Mouse (Mus musculus): ENCODE data around the gene Ugt1a9. TPM values are rescaled to one million over a fixed set of nuclear protein-coding genes. Genes with fewer than 3 reads are reported as not detected.

Ugt1a9 gene
- total RNA-seq, 2 experiments from 2014 or later: not detected

DNA sequence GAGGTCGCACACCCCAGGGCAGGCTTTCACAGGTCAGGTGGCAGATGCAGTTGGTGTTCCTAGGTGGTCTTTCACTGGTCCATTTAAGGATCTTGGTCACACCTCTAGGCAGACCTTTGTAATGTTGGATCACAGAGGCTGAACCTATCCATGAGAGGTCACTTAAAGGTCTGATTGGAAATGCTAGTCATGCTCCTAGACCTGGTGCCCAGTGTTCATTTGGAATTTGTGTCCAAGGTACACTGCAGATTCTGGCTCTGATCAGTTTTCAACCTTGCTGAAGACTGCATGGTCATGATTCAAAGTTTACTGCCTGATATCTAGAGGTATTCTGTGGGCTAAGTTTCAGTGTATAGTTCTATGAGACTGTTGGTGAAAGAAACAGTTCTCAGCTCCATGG lies 109.1 kb downstream of the Ugt1a9 start:
- intact Hi-C loops (cut with DNase I): no loop called here

DNA sequence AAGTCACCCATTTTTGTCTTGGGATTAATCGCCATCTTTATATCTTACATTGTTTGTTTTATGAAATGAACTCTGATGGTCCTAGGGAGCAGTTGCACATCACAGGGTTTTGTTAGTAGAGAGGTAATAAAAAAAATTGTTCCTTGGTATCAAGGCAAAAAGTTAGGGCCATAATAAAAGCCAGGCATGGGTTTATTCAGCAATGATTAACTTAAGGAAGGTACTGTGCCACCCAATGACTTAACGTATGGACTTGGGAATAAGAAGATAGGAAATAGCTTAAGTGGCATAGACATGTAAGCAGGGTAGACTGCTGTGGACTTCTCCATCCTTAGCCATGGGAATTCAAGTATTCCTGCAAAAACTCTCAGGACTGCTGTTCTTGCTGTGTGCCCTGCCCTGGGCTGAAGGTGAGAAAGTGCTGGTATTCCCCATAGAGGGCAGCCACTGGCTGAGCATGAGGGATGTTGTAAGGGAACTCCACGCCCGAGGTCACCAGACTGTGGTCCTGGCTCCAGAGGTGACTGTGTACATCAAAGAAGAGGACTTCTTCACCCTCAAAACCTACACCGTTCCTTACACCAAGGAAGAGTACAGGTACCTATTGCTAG lies 115.8 kb downstream of the Ugt1a9 start:
- no peak for DNase-seq
- intact Hi-C loops (cut with DNase I): no loop called here
- no peak for TF ChIP-seq CTCF (IDR thresholded peaks at IDR 0.05)
- Histone ChIP-seq H3K4me3 (no peak overlapping the region), H3K27ac (no peak overlapping the region)

More for the DNA sequence above, 109.1 kb downstream of the Ugt1a9 start:
- no peak for TF ChIP-seq CTCF (IDR thresholded peaks at IDR 0.05)
- H3K4me3 ChIP-seq: no peak overlapping the region
- DNase-seq: no peak
- H3K27ac ChIP-seq: no peak overlapping the region

DNA sequence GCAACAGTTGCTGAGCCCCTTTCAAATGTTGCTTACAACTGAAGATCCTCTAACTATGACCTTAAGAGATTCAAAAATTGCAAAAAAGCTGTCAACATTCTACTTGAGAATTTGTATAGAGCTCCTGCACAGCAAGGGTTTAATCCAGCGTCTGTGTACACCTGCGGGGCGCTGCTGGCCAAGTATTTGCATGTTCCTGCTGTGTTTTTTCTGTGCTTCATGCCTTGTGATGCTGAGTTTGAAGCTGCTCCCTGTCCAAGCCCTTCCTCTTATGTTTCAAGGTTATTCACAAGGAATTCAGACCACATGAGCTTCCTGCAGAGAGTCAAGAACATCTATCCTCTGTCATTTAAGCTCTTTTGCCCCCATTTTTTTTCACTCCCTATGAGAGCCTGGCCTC lies 121.5 kb downstream of the Ugt1a9 start:
- TF ChIP-seq CTCF (IDR thresholded peaks at IDR 0.05): no peak
- no peak for DNase-seq
- no peak overlapping the region for H3K27ac ChIP-seq
- H3K4me3 ChIP-seq: no peak overlapping the region
- intact Hi-C loops (cut with DNase I): no loop called here

GRCm38 (mm10) chr1:88195687-88196086 lies 125.1 kb downstream of the Ugt1a9 start:
- TF ChIP-seq CTCF (IDR thresholded peaks at IDR 0.05): no peak
- DNase-seq: no peak
- H3K4me3 ChIP-seq: no peak overlapping the region
- intact Hi-C loops (cut with DNase I): no loop called here
- no peak overlapping the region for H3K27ac ChIP-seq

- Histone ChIP-seq H3K4me3 (no peak overlapping the region), H3K27ac (no peak overlapping the region)
- intact Hi-C loops (cut with DNase I): no loop called here
- TF ChIP-seq CTCF (IDR thresholded peaks at IDR 0.05): no peak
- DNase-seq: no peak
Observed at GRCm38 (mm10) chr1:88197443-88197842, 126.8 kb downstream of the Ugt1a9 start.

DNA sequence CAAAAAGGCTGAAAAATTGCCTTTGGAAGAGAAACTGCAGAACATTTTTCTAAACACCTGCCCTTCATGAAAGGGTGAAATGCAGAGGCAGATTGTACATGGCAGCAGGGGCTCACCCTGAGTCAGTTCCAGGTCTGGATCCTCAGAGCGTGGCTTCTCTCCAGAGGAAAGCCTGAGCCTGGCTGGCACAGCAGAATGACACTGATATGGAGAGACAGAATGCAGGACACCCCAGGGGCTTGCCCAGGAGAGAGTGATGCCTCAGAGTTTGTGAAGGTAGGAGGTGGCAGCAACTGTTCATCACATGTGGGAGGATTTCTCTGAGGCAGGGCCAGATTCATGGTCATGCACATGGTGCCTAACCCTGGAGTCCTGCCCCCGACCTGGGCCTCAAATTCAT lies 129.4 kb downstream of the Ugt1a9 start:
- TF ChIP-seq CTCF (IDR thresholded peaks at IDR 0.05): no peak
- H3K27ac ChIP-seq: no peak overlapping the region
- no peak for DNase-seq
- H3K4me3 ChIP-seq: no peak overlapping the region
- intact Hi-C loops (cut with DNase I): no loop called here

DNA sequence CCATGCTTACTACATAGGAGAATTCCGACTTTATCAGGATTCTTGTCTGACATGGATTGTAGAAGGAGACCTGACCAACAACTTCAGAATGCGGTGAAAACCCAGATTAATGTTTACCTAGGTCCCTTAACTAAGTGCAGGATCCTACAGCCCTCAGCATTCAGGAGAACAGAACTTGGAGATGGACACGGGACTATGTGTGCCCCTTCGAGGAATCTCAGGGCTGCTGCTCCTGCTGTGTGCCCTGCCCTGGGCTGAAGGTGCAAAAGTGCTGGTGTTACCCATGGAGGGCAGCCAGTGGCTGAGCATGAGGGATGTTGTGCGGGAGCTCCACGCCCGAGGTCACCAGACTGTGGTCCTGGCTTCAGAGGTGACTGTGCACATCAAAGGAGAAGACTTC lies 129.9 kb downstream of the Ugt1a9 start, which contains the start of gene Ugt1a2:
Ugt1a2 (plus strand) TSS at position 146 of the 400 bp plus-strand sequence.
- Histone ChIP-seq H3K27ac (no peak within 1 kb of the TSS), H3K4me3 (no peak within 1 kb of the TSS)
- DNase-seq: no peak
- intact Hi-C loops (cut with DNase I): no loop called here
- TF ChIP-seq CTCF (IDR thresholded peaks at IDR 0.05): no peak

DNA sequence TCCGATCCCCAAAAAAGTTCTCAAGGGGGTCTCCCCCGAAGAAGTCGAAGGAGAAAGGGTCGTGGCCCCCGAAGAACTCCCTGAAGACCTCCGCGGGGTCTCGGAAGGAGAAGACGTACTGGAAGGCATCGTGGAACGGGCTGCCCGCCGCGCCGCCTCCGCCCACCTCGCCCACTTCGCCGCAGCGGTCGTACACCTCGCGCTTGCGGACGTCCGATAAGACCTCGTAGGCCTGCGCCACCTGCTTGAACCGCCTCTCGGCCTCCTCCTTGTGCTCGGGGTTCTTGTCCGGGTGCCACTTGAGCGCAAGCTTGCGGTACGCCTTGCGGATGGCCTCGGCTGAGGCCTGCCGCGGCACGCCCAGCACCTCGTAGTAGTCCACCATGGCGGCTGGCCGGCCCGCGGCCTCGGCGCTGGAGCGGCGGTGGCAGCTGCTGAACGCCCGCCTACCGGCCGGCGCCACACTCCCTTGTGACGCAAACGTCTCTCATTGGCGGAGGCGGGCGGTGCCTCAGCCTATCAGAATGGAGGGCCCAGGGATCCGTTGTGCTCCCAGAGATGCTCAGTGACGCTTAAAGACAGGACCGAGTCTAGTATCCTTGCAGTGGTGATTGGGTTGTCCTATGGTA lies 134.8 kb downstream of the Ugt1a9 start, which contains the start of gene Dnajb3:
Dnajb3 (minus strand) TSS at position 489 of the 629 bp plus-strand sequence.
- TF ChIP-seq CTCF (IDR thresholded peaks at IDR 0.05): no peak
- intact Hi-C loops (cut with DNase I): no loop called here
- H3K27ac ChIP-seq: peak within 1 kb of the TSS; percentile 43; the same call in 1 of the 2 replicates
- DNase-seq: peak; percentile 81
- H3K4me3 ChIP-seq: peak within 1 kb of the TSS; percentile 72

DNA sequence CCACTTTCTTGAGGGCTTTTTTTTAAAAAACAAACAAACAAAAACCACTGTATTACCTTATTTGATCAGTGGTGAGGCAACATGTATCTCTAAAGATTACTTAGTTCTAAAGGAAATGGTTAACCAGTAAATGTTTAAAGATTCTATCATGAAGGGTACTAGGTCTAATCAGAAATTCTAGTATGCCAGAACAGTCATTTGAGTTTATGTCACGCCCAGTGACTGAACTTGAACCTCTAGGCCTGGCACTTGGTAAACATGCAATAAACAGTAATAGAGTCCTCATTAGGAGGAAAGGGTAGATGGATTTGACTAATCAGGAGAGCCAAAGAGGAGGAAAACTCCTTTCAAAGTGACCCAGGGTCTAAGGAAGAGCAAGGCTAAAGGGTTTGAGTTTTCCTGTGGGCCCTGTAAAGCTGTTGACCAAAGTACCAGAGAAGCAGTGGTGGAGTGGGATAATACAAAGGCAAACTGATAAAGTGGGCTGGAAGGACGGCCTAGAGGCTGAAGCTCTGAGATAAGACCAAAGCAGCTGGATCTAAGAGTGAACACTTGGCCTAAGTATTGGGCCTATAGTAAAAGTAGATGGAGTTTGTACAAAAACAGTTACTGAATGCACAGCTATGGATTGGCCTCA lies 136.4 kb downstream of the Ugt1a9 start:
- intact Hi-C loops (cut with DNase I): no loop called here
- Histone ChIP-seq H3K27ac (no peak overlapping the region), H3K4me3 (no peak overlapping the region)
- no peak for DNase-seq
- TF ChIP-seq CTCF (IDR thresholded peaks at IDR 0.05): no peak

- intact Hi-C loops (cut with DNase I): no loop called here
- TF ChIP-seq CTCF (IDR thresholded peaks at IDR 0.05): no peak
- no peak for DNase-seq
- H3K4me3 ChIP-seq: no peak within 1 kb of the TSS
- H3K27ac ChIP-seq: no peak within 1 kb of the TSS
Observed at GRCm38 (mm10) chr1:88211812-88212211, 141.2 kb downstream of the Ugt1a9 start, which contains the start of gene Ugt1a1. TSS of gene Ugt1a1 (plus strand) at chr1:88211959.

DNA sequence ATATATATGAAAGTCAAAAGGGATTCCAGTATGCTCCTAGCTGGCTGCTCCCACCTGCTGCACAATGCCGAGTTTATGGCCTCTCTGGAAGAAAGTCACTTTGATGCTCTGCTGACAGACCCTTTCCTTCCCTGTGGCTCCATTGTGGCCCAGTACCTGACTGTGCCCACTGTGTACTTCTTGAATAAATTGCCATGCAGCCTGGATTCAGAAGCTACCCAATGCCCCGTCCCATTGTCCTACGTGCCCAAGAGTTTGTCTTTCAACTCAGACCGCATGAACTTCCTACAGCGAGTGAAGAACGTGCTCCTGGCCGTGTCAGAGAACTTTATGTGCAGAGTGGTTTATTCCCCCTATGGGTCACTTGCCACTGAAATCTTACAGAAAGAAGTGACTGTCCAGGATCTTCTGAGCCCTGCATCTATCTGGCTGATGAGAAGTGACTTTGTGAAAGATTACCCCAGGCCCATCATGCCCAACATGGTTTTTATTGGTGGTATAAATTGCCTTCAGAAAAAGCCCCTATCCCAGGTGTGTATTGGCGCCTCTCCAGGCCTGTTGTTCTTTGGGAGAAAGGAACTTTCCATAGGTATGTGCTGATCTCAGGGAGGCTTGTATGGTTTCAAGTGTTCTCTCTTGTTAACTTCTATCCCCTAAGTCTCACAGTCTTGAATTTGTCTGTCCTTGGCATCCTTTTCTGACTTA lies 141.9 kb downstream of the Ugt1a9 start:
- no peak for DNase-seq
- TF ChIP-seq CTCF (IDR thresholded peaks at IDR 0.05): no peak
- intact Hi-C loops (cut with DNase I): no loop called here
- Histone ChIP-seq H3K27ac (no peak overlapping the region), H3K4me3 (no peak overlapping the region)

GRCm38 (mm10) chr1:88213061-88213460 lies 142.5 kb downstream of the Ugt1a9 start:
- no peak overlapping the region for H3K4me3 ChIP-seq
- no peak overlapping the region for H3K27ac ChIP-seq
- TF ChIP-seq CTCF (IDR thresholded peaks at IDR 0.05): no peak
- intact Hi-C loops (cut with DNase I): no loop called here
- DNase-seq: no peak

Measured in gastrocnemius, adult 2 months (tissue).